Mouse (Mus musculus): ENCODE results near the gene Pxmp4. TPM values are rescaled to one million over a fixed set of nuclear protein-coding genes. Genes with fewer than 3 reads are reported as not detected.

The Pxmp4 gene
- 12.8 and 14.1 TPM in 2 replicates for polyA plus RNA-seq (2014; fragmentation: Nextera tagmentation; extraction: Ambion mirVana)

- WGBS = under 1% methylated on average over 13 of the region's 13 CpGs
- Histone ChIP-seq H3K4me3 (ENCODE audit: low read depth, low read length) (peak within 1 kb of the TSS; percentile 61), H3K27me3 (ENCODE audit: control insufficient read depth, insufficient read depth, low read length) (no peaks in the 10 kb centered on the region), H3K9me3 (ENCODE audit: control insufficient read depth, low read length) (no peaks in the 10 kb centered on the region), H3K4me1 (replicated peaks; ENCODE audit: control insufficient read depth, insufficient read depth, low read length) (no peaks in the 10 kb centered on the region; the same call in 1 of the 2 replicates), H3K4me2 (replicated peaks; ENCODE audit: low read depth, low read length) (peak within 1 kb of the TSS; percentile 71), H3K36me3 (ENCODE audit: control insufficient read depth, insufficient read depth, low read length) (no peaks in the 10 kb centered on the region), H3K9ac (ENCODE audit: low read depth, low read length) (peak within 1 kb of the TSS; percentile 82), H3K27ac (ENCODE audit: low read depth, low read length) (0 out of 2 replicates have a peak within 1 kb of the TSS, but pooled peaks have one; percentile 47)
- ATAC-seq (ENCODE audit: low FRiP score) = peak; percentile 100
- DNase-seq (ENCODE audit: low spot score) = peak; percentile 97
Observed at GRCm38 (mm10) chr2:154603638-154604153, at the start of gene Pxmp4. Pxmp4 (minus strand) TSS chr2:154603708.

- ATAC-seq (ENCODE audit: low FRiP score) (no peak), DNase-seq (ENCODE audit: low spot score) (no peak)
- H3K27me3 ChIP-seq (ENCODE audit: control insufficient read depth, insufficient read depth, low read length) = no peaks in the 10 kb centered on the region
- WGBS = 52% methylated on average over 8 of the region's 8 CpGs
- H3K36me3 ChIP-seq (ENCODE audit: control insufficient read depth, insufficient read depth, low read length) = no peaks in the 10 kb centered on the region
- no peak within 1 kb of the TSS for H3K27ac ChIP-seq (ENCODE audit: low read depth, low read length)
- H3K9me3 ChIP-seq (ENCODE audit: control insufficient read depth, low read length) = no peaks in the 10 kb centered on the region
- H3K4me2 ChIP-seq (replicated peaks; ENCODE audit: low read depth, low read length) = no peak within 1 kb of the TSS
- H3K9ac ChIP-seq (ENCODE audit: low read depth, low read length) = no peak within 1 kb of the TSS
- H3K4me1 ChIP-seq (replicated peaks; ENCODE audit: control insufficient read depth, insufficient read depth, low read length) = no peaks in the 10 kb centered on the region
- H3K4me3 ChIP-seq (ENCODE audit: low read depth, low read length) = no peak within 1 kb of the TSS
Observed at GRCm38 (mm10) chr2:154651363-154651762, 47.9 kb upstream of the Pxmp4 start, which contains the start of gene Chmp4b. Chmp4b (plus strand) TSS chr2:154651705.

GRCm38 (mm10) chr2:154650404-154650803 is 46.9 kb upstream of the Pxmp4 start:
- Histone ChIP-seq H3K36me3 (ENCODE audit: control insufficient read depth, insufficient read depth, low read length) (no peaks in the 10 kb centered on the region), H3K4me2 (replicated peaks; ENCODE audit: low read depth, low read length) (no peak overlapping the region), H3K9ac (ENCODE audit: low read depth, low read length) (no peak overlapping the region), H3K4me1 (replicated peaks; ENCODE audit: control insufficient read depth, insufficient read depth, low read length) (no peaks in the 10 kb centered on the region), H3K27ac (ENCODE audit: low read depth, low read length) (no peak overlapping the region), H3K4me3 (ENCODE audit: low read depth, low read length) (no peak overlapping the region), H3K27me3 (ENCODE audit: control insufficient read depth, insufficient read depth, low read length) (no peaks in the 10 kb centered on the region), H3K9me3 (ENCODE audit: control insufficient read depth, low read length) (no peaks in the 10 kb centered on the region)
- DNase-seq (ENCODE audit: low spot score) (no peak), ATAC-seq (ENCODE audit: low FRiP score) (no peak)
- 69% methylated on average over 3 of the region's 3 CpGs for WGBS

- 32% methylated on average over 3 of the region's 3 CpGs for WGBS
- Histone ChIP-seq H3K9ac (ENCODE audit: low read depth, low read length) (no peak overlapping the region), H3K27me3 (ENCODE audit: control insufficient read depth, insufficient read depth, low read length) (no peaks in the 10 kb centered on the region), H3K4me3 (ENCODE audit: low read depth, low read length) (no peak overlapping the region), H3K9me3 (ENCODE audit: control insufficient read depth, low read length) (no peaks in the 10 kb centered on the region), H3K4me2 (replicated peaks; ENCODE audit: low read depth, low read length) (no peak overlapping the region), H3K36me3 (ENCODE audit: control insufficient read depth, insufficient read depth, low read length) (no peaks in the 10 kb centered on the region), H3K27ac (ENCODE audit: low read depth, low read length) (no peak overlapping the region), H3K4me1 (replicated peaks; ENCODE audit: control insufficient read depth, insufficient read depth, low read length) (no peaks in the 10 kb centered on the region)
- DNase-seq (ENCODE audit: low spot score) (peak; percentile 73), ATAC-seq (ENCODE audit: low FRiP score) (no peak)
Observed at GRCm38 (mm10) chr2:154648086-154648485, 44.6 kb upstream of the Pxmp4 start.

GRCm38 (mm10) chr2:154646634-154647033 is 43.1 kb upstream of the Pxmp4 start:
- DNase-seq (ENCODE audit: low spot score) (peak; percentile 19), ATAC-seq (ENCODE audit: low FRiP score) (no peak)
- Histone ChIP-seq H3K9me3 (ENCODE audit: control insufficient read depth, low read length) (no peaks in the 10 kb centered on the region), H3K36me3 (ENCODE audit: control insufficient read depth, insufficient read depth, low read length) (0 out of 2 replicates have a peak, but pooled peaks cover 3% of the 10 kb centered on the region), H3K27me3 (ENCODE audit: control insufficient read depth, insufficient read depth, low read length) (no peaks in the 10 kb centered on the region), H3K4me1 (replicated peaks; ENCODE audit: control insufficient read depth, insufficient read depth, low read length) (no peaks in the 10 kb centered on the region), H3K4me3 (ENCODE audit: low read depth, low read length) (no peak overlapping the region), H3K9ac (ENCODE audit: low read depth, low read length) (no peak overlapping the region), H3K4me2 (replicated peaks; ENCODE audit: low read depth, low read length) (no peak overlapping the region), H3K27ac (ENCODE audit: low read depth, low read length) (no peak overlapping the region)
- 85% methylated on average over 5 of the region's 5 CpGs for WGBS

- Histone ChIP-seq H3K9ac (ENCODE audit: low read depth, low read length) (no peak overlapping the region), H3K9me3 (ENCODE audit: control insufficient read depth, low read length) (no peaks in the 10 kb centered on the region), H3K27me3 (ENCODE audit: control insufficient read depth, insufficient read depth, low read length) (no peaks in the 10 kb centered on the region), H3K36me3 (ENCODE audit: control insufficient read depth, insufficient read depth, low read length) (peaks cover 9% of the 10 kb centered on the region; the same call in 1 of the 2 replicates), H3K4me3 (ENCODE audit: low read depth, low read length) (no peak overlapping the region), H3K4me2 (replicated peaks; ENCODE audit: low read depth, low read length) (no peak overlapping the region), H3K4me1 (replicated peaks; ENCODE audit: control insufficient read depth, insufficient read depth, low read length) (no peaks in the 10 kb centered on the region), H3K27ac (ENCODE audit: low read depth, low read length) (no peak overlapping the region)
- WGBS = 87% methylated on average over 6 of the region's 6 CpGs
- ATAC-seq (ENCODE audit: low FRiP score) = no peak
- no peak for DNase-seq (ENCODE audit: low spot score)
Observed at GRCm38 (mm10) chr2:154642712-154643385, 39.3 kb upstream of the Pxmp4 start.

GRCm38 (mm10) chr2:154642005-154642459 is 38.5 kb upstream of the Pxmp4 start:
- H3K27me3 ChIP-seq (ENCODE audit: control insufficient read depth, insufficient read depth, low read length) = no peaks in the 10 kb centered on the region
- no peak overlapping the region for H3K4me2 ChIP-seq (replicated peaks; ENCODE audit: low read depth, low read length)
- peaks cover 9% of the 10 kb centered on the region; the same call in 1 of the 2 replicates for H3K36me3 ChIP-seq (ENCODE audit: control insufficient read depth, insufficient read depth, low read length)
- H3K9me3 ChIP-seq (ENCODE audit: control insufficient read depth, low read length) = no peaks in the 10 kb centered on the region
- H3K4me1 ChIP-seq (replicated peaks; ENCODE audit: control insufficient read depth, insufficient read depth, low read length) = no peaks in the 10 kb centered on the region
- H3K4me3 ChIP-seq (ENCODE audit: low read depth, low read length) = no peak overlapping the region
- no peak for DNase-seq (ENCODE audit: low spot score)
- WGBS = 96% methylated on average over 9 of the region's 9 CpGs
- no peak overlapping the region for H3K9ac ChIP-seq (ENCODE audit: low read depth, low read length)
- H3K27ac ChIP-seq (ENCODE audit: low read depth, low read length) = no peak overlapping the region
- no peak for ATAC-seq (ENCODE audit: low FRiP score)

- 78% methylated on average over 8 of the region's 8 CpGs for WGBS
- ATAC-seq (ENCODE audit: low FRiP score) (no peak), DNase-seq (ENCODE audit: low spot score) (no peak)
- no peak overlapping the region for H3K27ac ChIP-seq (ENCODE audit: low read depth, low read length)
- no peak overlapping the region for H3K4me3 ChIP-seq (ENCODE audit: low read depth, low read length)
- no peaks in the 10 kb centered on the region for H3K4me1 ChIP-seq (replicated peaks; ENCODE audit: control insufficient read depth, insufficient read depth, low read length)
- no peaks in the 10 kb centered on the region for H3K9me3 ChIP-seq (ENCODE audit: control insufficient read depth, low read length)
- H3K9ac ChIP-seq (ENCODE audit: low read depth, low read length) = no peak overlapping the region
- H3K36me3 ChIP-seq (ENCODE audit: control insufficient read depth, insufficient read depth, low read length) = peaks cover 9% of the 10 kb centered on the region; the same call in 1 of the 2 replicates
- H3K4me2 ChIP-seq (replicated peaks; ENCODE audit: low read depth, low read length) = no peak overlapping the region
- no peaks in the 10 kb centered on the region for H3K27me3 ChIP-seq (ENCODE audit: control insufficient read depth, insufficient read depth, low read length)
Observed at GRCm38 (mm10) chr2:154641176-154641575, 37.7 kb upstream of the Pxmp4 start.

- no peak for ATAC-seq (ENCODE audit: low FRiP score)
- no peaks in the 10 kb centered on the region for H3K27me3 ChIP-seq (ENCODE audit: control insufficient read depth, insufficient read depth, low read length)
- H3K36me3 ChIP-seq (ENCODE audit: control insufficient read depth, insufficient read depth, low read length) = peaks cover 9% of the 10 kb centered on the region; the same call in 1 of the 2 replicates
- no peak overlapping the region for H3K4me2 ChIP-seq (replicated peaks; ENCODE audit: low read depth, low read length)
- H3K27ac ChIP-seq (ENCODE audit: low read depth, low read length) = no peak overlapping the region
- no peak for DNase-seq (ENCODE audit: low spot score)
- no peaks in the 10 kb centered on the region for H3K9me3 ChIP-seq (ENCODE audit: control insufficient read depth, low read length)
- 95% methylated on average over 4 of the region's 4 CpGs for WGBS
- no peaks in the 10 kb centered on the region for H3K4me1 ChIP-seq (replicated peaks; ENCODE audit: control insufficient read depth, insufficient read depth, low read length)
- H3K9ac ChIP-seq (ENCODE audit: low read depth, low read length) = no peak overlapping the region
- no peak overlapping the region for H3K4me3 ChIP-seq (ENCODE audit: low read depth, low read length)
Observed at GRCm38 (mm10) chr2:154639115-154639514, 35.6 kb upstream of the Pxmp4 start.

Data from hindbrain, embryonic 11.5 days (tissue).